In genomic region chr17:87057486-87058266, GRCm38 (mm10) we compare ENCODE assay signal across 10 mouse cellular contexts. TPM values are rescaled to one million over a fixed set of nuclear protein-coding genes. Genes with fewer than 3 reads are reported as not detected.
DNase-seq lines count a peak whose midpoint lies in the region.
"Had no signal": no experiment of that assay in that cellular context is flagged by ENCODE, and none has a peak within 500 bp of the region (broad histone marks: within the 10 kb centered on the region; RNA-seq: fewer than 3 reads in every experiment).

No protein-coding gene starts in this region.

- DNase-seq in embryo, embryonic 10.5 days (ENCODE audit: low spot score): peak; percentile 41
- DNase-seq in embryo, embryonic 9.5 days (ENCODE audit: extremely low spot score): no peak
- peak; percentile 82 for DNase-seq in 3T3-L1 (ENCODE audit: low read depth, low spot score)
- DNase-seq in gastrocnemius, adult 8-10 months (ENCODE audit: low spot score in 2 of 2): peak; percentile 67 to 76
- DNase-seq in heart, postnatal 36 days: peak; percentile 59 to 65
- no peak for DNase-seq in layer of hippocampus, adult 9-10 months (ENCODE audit: low spot score)
- DNase-seq in cerebellum, adult 11-12 months: no peak
- no peak for DNase-seq in left cerebral cortex, adult 9 months (ENCODE audit: low spot score in 2 of 2)
- DNase-seq: B cell, adult 2 months; lung, postnatal 4 days had no signal

- intact Hi-C loops in heart, postnatal 36 days (cut with DNase I): no loop called here

RNA-seq across cellular contexts. Expression of gene Cript, which starts 32.3 kb away (rescaled TPM):
- 10 to 100 TPM; 47.8 to 60.7 (median 55.5) TPM for total RNA-seq in gastrocnemius, adult 8-10 months (2022)
- total RNA-seq in heart, postnatal 36 days (2021): 10 to 100 TPM; 44.1 to 44.4 TPM

RNA-seq across cellular contexts. Expression of gene Pigf, which starts 32.5 kb away (rescaled TPM):
- total RNA-seq in gastrocnemius, adult 8-10 months (2022): 1 to 10 TPM in 3 of 4 experiments, under 1 TPM in 1; 0.99 to 2.6 (median 2.2) TPM
- 1 to 10 TPM; 3.5 to 4.1 TPM for total RNA-seq in heart, postnatal 36 days (2021)

RNA-seq across cellular contexts. Expression of gene Socs5, which starts 49.8 kb away (rescaled TPM):
- 10 to 100 TPM; 13.1 to 17.8 (median 15.2) TPM for total RNA-seq in gastrocnemius, adult 8-10 months (2022)
- 10 to 100 TPM; 25.6 to 29.4 TPM for total RNA-seq in heart, postnatal 36 days (2021)

Comparison
In these comparisons a context has a peak if more than half of its experiments do, and no peak if none do; other contexts are left out.
1. DNase-seq: peak in embryo, embryonic 10.5 days (single experiment), 3T3-L1 (single experiment), gastrocnemius, adult 8-10 months (2 of 2) and heart, postnatal 36 days (2 of 2); none in embryo, embryonic 9.5 days (single experiment), layer of hippocampus, adult 9-10 months (single experiment), cerebellum, adult 11-12 months (single experiment) and left cerebral cortex, adult 9 months (0 of 2).